Mouse (Mus musculus) frontal cortex, postnatal 14 days (tissue): Measurements from ENCODE around the gene Vmn1r205.
"Not testable (repeated sequence)": the region's sequence is repeated elsewhere in the genome, so short reads cannot be mapped to it uniquely, and the experiment has no call there.

Experiments
- DNase-seq, 2 experiments: peaks; one replicate each; pipeline ENCODE4 v3.0.0; 2022; ENCODE audit warnings: low spot score in 2 of 2

Vmn1r205 gene

GRCm38 (mm10) chr13:22592900-22593299 is at the start of gene Vmn1r205:
Vmn1r205 (minus strand) TSS chr13:22593000.
- no peak for DNase-seq

GRCm38 (mm10) chr13:22624151-22624550 is 31.4 kb upstream of the Vmn1r205 start, which contains the start of gene Vmn1r206:
Vmn1r206 (minus strand) TSS chr13:22624251.
- not testable (repeated sequence) for DNase-seq

- not testable (repeated sequence) for DNase-seq
These were observed 9.5 kb downstream of the Vmn1r205 start for GRCm38 (mm10) chr13:22583336-22583735.

DNA sequence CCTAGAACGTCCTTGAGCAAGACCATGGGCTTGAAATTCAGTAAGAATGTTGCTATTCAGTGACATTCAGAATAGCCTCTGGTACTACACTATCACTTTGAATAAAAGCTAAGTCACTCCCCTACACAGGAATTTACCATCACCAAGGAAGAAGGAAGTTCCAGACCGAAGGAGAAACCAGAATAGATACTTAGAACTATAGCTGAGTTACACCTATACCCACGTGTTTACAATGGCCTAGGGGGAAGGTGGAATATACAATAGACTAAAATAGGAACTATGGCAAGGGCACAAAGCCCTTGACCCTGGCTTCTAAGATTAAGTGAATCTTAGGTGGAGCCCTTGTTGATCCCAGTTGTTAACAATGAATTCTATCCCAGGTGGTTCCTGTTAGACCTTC is 17.9 kb downstream of the Vmn1r205 start:
- DNase-seq, result not testable (repeated sequence)

DNA sequence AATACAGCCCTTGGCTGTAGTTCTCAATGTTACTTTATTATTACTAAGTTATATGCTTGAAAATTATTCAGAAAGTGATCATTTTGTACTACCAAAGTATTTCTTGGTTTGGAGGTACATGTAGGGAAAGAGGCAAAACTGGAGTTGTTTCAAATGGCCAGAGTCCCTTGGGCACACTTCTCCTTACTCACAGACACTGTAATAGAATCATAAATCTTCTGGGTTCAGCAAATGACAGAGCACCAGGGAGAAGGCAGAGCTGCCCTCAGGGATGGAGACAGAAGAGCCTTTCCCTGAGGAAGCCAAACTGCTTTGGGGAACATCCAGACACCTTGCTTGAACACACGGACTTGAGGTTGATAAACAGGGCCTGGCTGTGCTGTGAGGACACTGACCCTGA is 39.9 kb downstream of the Vmn1r205 start, which contains the start of gene Vmn1r204:
TSS of gene Vmn1r204 (plus strand) at position 301 of the 400 bp plus-strand sequence.
- DNase-seq, result not testable (repeated sequence)
